Mouse (Mus musculus) small intestine, adult 2 months (tissue): ENCODE data around the gene Npr1. TPM values are rescaled to one million over a fixed set of nuclear protein-coding genes. Genes with fewer than 3 reads are reported as not detected.

Experiments
- H3K27ac ChIP-seq: fragments of 200-500 bp; 2 replicates; pipeline ENCODE4 v1.5.1; 2012; ENCODE audit warnings: low read depth, low read length, control low read depth, inconsistent platforms; ENCODE audit not compliant: insufficient read depth
- H3K27me3 ChIP-seq: fragments of 200-500 bp; 2 replicates; pipeline ENCODE4 v1.6.1; 2012; ENCODE audit warnings: mild to moderate bottlenecking, moderate library complexity, low read length, inconsistent platforms; ENCODE audit not compliant: control insufficient read depth, insufficient read depth
- H3K36me3 ChIP-seq: fragments of 200-500 bp; 2 replicates; pipeline ENCODE4 v1.6.1; 2012; ENCODE audit warnings: mild to moderate bottlenecking, low read length, control low read depth, inconsistent platforms; ENCODE audit not compliant: control insufficient read depth, insufficient read depth
- H3K4me1 ChIP-seq: fragments of 200-500 bp; 2 replicates; pipeline ENCODE4 v1.6.1; 2012; ENCODE audit warnings: low read length, inconsistent platforms, mixed read lengths; ENCODE audit not compliant: control insufficient read depth, insufficient read depth, insufficient read length
- H3K4me3 ChIP-seq: fragments of 200-500 bp; 2 replicates; pipeline ENCODE4 v1.5.1; 2012; ENCODE audit warnings: low read depth, mild to moderate bottlenecking, control low read depth, inconsistent platforms, low read length, moderate library complexity
- CTCF ChIP-seq: fragments of 200-500 bp; IDR thresholded peaks from 2 replicates; pipeline ENCODE4 v1.5.1; 2012; ENCODE audit warnings: low read depth, mild to moderate bottlenecking, control low read depth, inconsistent platforms, low read length, moderate library complexity, mixed read lengths; ENCODE audit not compliant: insufficient replicate concordance, insufficient read length; ENCODE audit errors: extremely low read depth
- POLR2A ChIP-seq: fragments of 200-500 bp; IDR thresholded peaks from 2 replicates; pipeline ENCODE4 v1.6.1; 2012; ENCODE audit warnings: low read depth, mild to moderate bottlenecking, control low read depth, inconsistent platforms, low read length, moderate library complexity
- WGBS: fragments of 180-500 bp; shearing (Covaris S2); methylation state at CpG from one replicate; pipeline ENCODE4 v1.1.7; 2018; 5-methylcytosine and 5-hydroxymethylcytosine counted together
- polyA plus RNA-seq: library from polyadenylated mRNA; depleted of rRNA; stranded (reverse); fragments of >200 nt; gene quantifications from 2 replicates; pipeline ENCODE4 v1.2.3, GENCODE M21; 2012; rRNA removed

Npr1 gene
- polyA plus RNA-seq, 1 experiment = 5.9 TPM

DNA sequence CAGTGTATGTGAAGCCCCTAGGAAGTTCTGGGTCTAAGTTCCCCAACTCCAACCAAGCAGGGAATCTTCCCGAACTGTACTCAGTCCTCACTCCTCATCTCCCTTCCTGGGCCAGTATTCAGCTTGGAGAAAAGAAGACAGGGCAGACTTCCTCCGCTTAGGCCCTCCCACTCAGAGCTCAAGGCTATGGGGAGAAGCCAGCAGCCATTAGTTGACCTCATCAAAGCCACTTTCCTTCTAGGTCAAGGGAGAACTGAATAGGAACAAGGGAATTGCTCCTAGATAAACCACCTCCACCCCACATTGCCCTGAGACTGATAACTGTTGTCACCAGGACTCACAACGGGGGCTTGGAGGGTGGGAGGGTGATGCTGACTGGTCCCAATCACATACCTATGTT is 61.5 kb downstream of the Npr1 start:
- 94% methylated on average over 3 of the region's 3 CpGs for WGBS
- H3K4me1 ChIP-seq = no peaks in the 10 kb centered on the region
- H3K27me3 ChIP-seq = no peaks in the 10 kb centered on the region
- no peak overlapping the region for H3K27ac ChIP-seq
- no peak overlapping the region for H3K4me3 ChIP-seq
- TF ChIP-seq POLR2A = no peak
- no peak for TF ChIP-seq CTCF
- peaks cover 92% of the 10 kb centered on the region for H3K36me3 ChIP-seq

DNA sequence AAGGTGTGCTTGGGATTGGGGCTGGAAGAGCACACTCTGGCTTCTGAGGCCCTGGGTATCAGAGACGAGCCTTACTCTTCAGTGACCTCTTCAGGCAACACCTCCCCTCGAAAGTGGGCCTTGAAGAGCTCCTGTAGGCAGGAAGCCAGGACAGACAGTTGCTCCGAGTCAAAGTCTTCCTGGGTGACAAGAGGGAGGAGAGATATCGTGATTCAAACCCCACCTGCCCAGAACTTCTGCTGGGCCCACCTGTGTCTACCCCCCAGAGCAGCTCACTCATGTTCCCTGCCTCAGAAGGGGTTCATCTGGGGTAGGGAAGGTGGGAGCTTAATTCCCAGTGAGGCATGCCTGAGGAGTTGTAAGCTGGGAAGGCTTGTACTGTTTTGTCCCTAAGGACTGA is 64.7 kb downstream of the Npr1 start:
- Histone ChIP-seq H3K27ac (no peak overlapping the region), H3K4me1 (no peaks in the 10 kb centered on the region), H3K4me3 (no peak overlapping the region), H3K36me3 (peaks cover 86% of the 10 kb centered on the region), H3K27me3 (no peaks in the 10 kb centered on the region)
- 75% methylated on average over 4 of the region's 4 CpGs for WGBS
- TF ChIP-seq CTCF = no peak
- TF ChIP-seq POLR2A = no peak

Other genes with a start within 250 kb of the Npr1 start
- gene Jtb, start 234.3 kb downstream of the Npr1 start, polyA plus RNA-seq = 70.7 and 84.2 TPM in 2 replicates
- 6.6 and 7.0 TPM in 2 replicates for gene Creb3l4, start 222.4 kb downstream of the Npr1 start, polyA plus RNA-seq
- 46.2 and 72.7 TPM in 2 replicates for gene Slc39a1, start 217.7 kb downstream of the Npr1 start, polyA plus RNA-seq
- gene Crtc2, start 211.7 kb downstream of the Npr1 start, polyA plus RNA-seq = 31.4 and 57.0 TPM in 2 replicates
- 10.7 and 14.1 TPM in 2 replicates for gene Dennd4b, start 200.7 kb downstream of the Npr1 start, polyA plus RNA-seq
- 9.0 and 15.1 TPM in 2 replicates for gene Gatad2b, start 172.7 kb downstream of the Npr1 start, polyA plus RNA-seq
- 3.7 and 5.9 TPM in 2 replicates for gene Slc27a3, start 75.9 kb downstream of the Npr1 start, polyA plus RNA-seq
- gene Ints3, start 32.2 kb downstream of the Npr1 start, polyA plus RNA-seq = 13.6 and 22.4 TPM in 2 replicates
- gene Ilf2, start 10.3 kb upstream of the Npr1 start, polyA plus RNA-seq = 4.3 and 5.9 TPM in 2 replicates
- gene Snapin, start 25.2 kb upstream of the Npr1 start, polyA plus RNA-seq = 3.4 and 7.1 TPM in 2 replicates
- 14.3 and 22.3 TPM in 2 replicates for gene Chtop, start 43.6 kb upstream of the Npr1 start, polyA plus RNA-seq
- gene S100a1, start 48.5 kb upstream of the Npr1 start, polyA plus RNA-seq = 20.2 and 26.8 TPM in 2 replicates
- 8.5 and 9.7 TPM in 2 replicates for gene S100a13, start 48.6 kb upstream of the Npr1 start, polyA plus RNA-seq
- 1.3 and 2.8 TPM in 2 replicates for gene S100a14, start 61.0 kb upstream of the Npr1 start, polyA plus RNA-seq
- 44.9 and 65.1 TPM in 2 replicates for gene S100a16, start 71.4 kb upstream of the Npr1 start, polyA plus RNA-seq
- gene S100a3, start 94.7 kb upstream of the Npr1 start, polyA plus RNA-seq = not detected in 2 replicates
- gene S100a2, start 124.4 kb upstream of the Npr1 start, polyA plus RNA-seq = not detected in 2 replicates
- not detected in 2 replicates for gene Gm42674, start 136.0 kb upstream of the Npr1 start, polyA plus RNA-seq
- 1.8 and 3.7 TPM in 2 replicates for gene S100a4, start 137.9 kb upstream of the Npr1 start, polyA plus RNA-seq
- not detected in 2 replicates for gene S100a5, start 142.7 kb upstream of the Npr1 start, polyA plus RNA-seq
- 234 and 369 TPM in 2 replicates for gene S100a6, start 147.0 kb upstream of the Npr1 start, polyA plus RNA-seq
- 0.11 TPM in 1 of 2 replicates, not detected in the other for gene S100a7a, start 188.2 kb upstream of the Npr1 start, polyA plus RNA-seq
- 0.29 TPM in 1 of 2 replicates, not detected in the other for gene S100a8, start 203.1 kb upstream of the Npr1 start, polyA plus RNA-seq
- gene S100a9, start 229.9 kb upstream of the Npr1 start, polyA plus RNA-seq = 0.44 TPM in 1 of 2 replicates, not detected in the other